ENCODE assay signal across 11 mouse cellular contexts in genomic region chr5:114795231-114795630, GRCm38 (mm10). TPM values are rescaled to one million over a fixed set of nuclear protein-coding genes. Genes with fewer than 3 reads are reported as not detected.
DNase-seq lines count a peak whose midpoint lies in the region; ATAC-seq lines count a peak whose summit lies in the region.
"Had no signal": no experiment of that assay in that cellular context is flagged by ENCODE, and none has a peak within 500 bp of the region (broad histone marks: within the 10 kb centered on the region; RNA-seq: fewer than 3 reads in every experiment).

No protein-coding gene starts in this region.

- ATAC-seq in liver, embryonic 16.5 days (ENCODE audit: low read depth): peak; percentile 66
- ATAC-seq in neural tube, embryonic 11.5 days (ENCODE audit: insufficient read depth, low FRiP score, low TSS enrichment): no peak

- no peak overlapping the region for H3K4me3 ChIP-seq in liver, embryonic 16.5 days (ENCODE audit: low read depth, low read length)
- H3K4me3 ChIP-seq in neural tube, embryonic 11.5 days (ENCODE audit: low read depth, low read length): no peak overlapping the region
- H3K4me3 ChIP-seq: forebrain, embryonic 12.5 days; heart, embryonic 15.5 days; liver, embryonic 13.5 days had no signal

- 60% methylated on average over 9 of the region's 9 CpGs for WGBS in liver, embryonic 16.5 days (ENCODE audit: insufficient replicate concordance)
- WGBS in neural tube, embryonic 11.5 days: 24% methylated on average over 9 of the region's 9 CpGs

- peaks cover 18% of the 10 kb centered on the region for H3K4me1 ChIP-seq in liver, embryonic 16.5 days (ENCODE audit: control insufficient read depth, low read depth, low read length)
- peaks cover 12% of the 10 kb centered on the region for H3K4me1 ChIP-seq in neural tube, embryonic 11.5 days (ENCODE audit: control insufficient read depth, insufficient read depth, low read length)

- peaks cover 35% of the 10 kb centered on the region for H3K36me3 ChIP-seq in liver, embryonic 16.5 days (ENCODE audit: control insufficient read depth, insufficient read depth)
- H3K36me3 ChIP-seq in neural tube, embryonic 11.5 days (ENCODE audit: control insufficient read depth, insufficient read depth, low read length): peaks cover 2% of the 10 kb centered on the region; the same call in 1 of the 2 replicates

- no peak overlapping the region for H3K9ac ChIP-seq in liver, embryonic 16.5 days (ENCODE audit: low read depth, low read length)
- H3K9ac ChIP-seq in neural tube, embryonic 11.5 days (ENCODE audit: low read length): no peak overlapping the region
- H3K9ac ChIP-seq: forebrain, embryonic 12.5 days; heart, embryonic 15.5 days; liver, embryonic 13.5 days had no signal

- H3K27ac ChIP-seq in liver, embryonic 16.5 days (ENCODE audit: low read length): no peak overlapping the region
- H3K27ac ChIP-seq in neural tube, embryonic 11.5 days (ENCODE audit: low read depth, low read length): no peak overlapping the region
- H3K27ac ChIP-seq: forebrain, embryonic 12.5 days; heart, embryonic 15.5 days; liver, embryonic 13.5 days had no signal

- DNase-seq in adrenal gland, adult 2 months: peak; percentile 79
- DNase-seq in adrenal gland, postnatal 4 days (ENCODE audit: low spot score in 2 of 2): no peak
- no peak for DNase-seq in liver
- peak; percentile 62 for DNase-seq in embryo, embryonic 10 days (ENCODE audit: low spot score)
- DNase-seq in neural tube, embryonic 11.5 days (ENCODE audit: low spot score): peak; percentile 35
- DNase-seq in natural killer cell, adult 2 months (ENCODE audit: low spot score in 2 of 2): no peak
- no peak for DNase-seq in spleen, postnatal 10 days (ENCODE audit: low spot score in 2 of 2)
- DNase-seq: liver, embryonic 13.5 days had no signal

- H3K9me3 ChIP-seq in liver, embryonic 16.5 days (replicated peaks; ENCODE audit: control insufficient read depth, low read length): no peaks in the 10 kb centered on the region
- H3K9me3 ChIP-seq in neural tube, embryonic 11.5 days (ENCODE audit: control insufficient read depth, low read length): no peaks in the 10 kb centered on the region
- H3K9me3 ChIP-seq: forebrain, embryonic 12.5 days; heart, embryonic 15.5 days; liver, embryonic 13.5 days had no signal

- no peak overlapping the region for H3K4me2 ChIP-seq in liver, embryonic 16.5 days (ENCODE audit: low read depth, low read length)
- no peak overlapping the region for H3K4me2 ChIP-seq in neural tube, embryonic 11.5 days (ENCODE audit: low read depth)
- H3K4me2 ChIP-seq: forebrain, embryonic 12.5 days; heart, embryonic 15.5 days; liver, embryonic 13.5 days had no signal

- no peaks in the 10 kb centered on the region for H3K27me3 ChIP-seq in liver, embryonic 16.5 days (ENCODE audit: control insufficient read depth, insufficient read depth, low read depth, low read length)
- H3K27me3 ChIP-seq in neural tube, embryonic 11.5 days (ENCODE audit: control insufficient read depth, insufficient read depth, low read length): no peaks in the 10 kb centered on the region
- H3K27me3 ChIP-seq: forebrain, embryonic 12.5 days; heart, embryonic 15.5 days; liver, embryonic 13.5 days had no signal

RNA-seq across cellular contexts. Expression of gene Git2, which starts 19.9 kb away (rescaled TPM):
- total RNA-seq in adrenal gland, adult 2 months (2021): 10 to 100 TPM; 35.5 to 40.9 TPM
- polyA plus RNA-seq in adrenal gland, adult 2 months (2012; rRNA removed): 37.7 and 40.5 TPM in 2 replicates
- total RNA-seq in adrenal gland, postnatal 4 days (2021): 10 to 100 TPM; 56.2 to 59.5 TPM
- polyA plus RNA-seq in liver, embryonic 16.5 days (2015; fragmentation: Nextera tagmentation; extraction: Ambion mirVana): 15.4 and 16.1 TPM in 2 replicates
- polyA plus RNA-seq in neural tube, embryonic 11.5 days (2014; fragmentation: Nextera tagmentation; extraction: Ambion mirVana): 35.1 and 46.9 TPM in 2 replicates

RNA-seq across cellular contexts. Expression of gene Ankrd13a, which starts 20.8 kb away (rescaled TPM):
- total RNA-seq in adrenal gland, adult 2 months (2021): 10 to 100 TPM; 78.4 to 92.4 TPM
- 51.1 and 51.8 TPM in 2 replicates for polyA plus RNA-seq in adrenal gland, adult 2 months (2012; rRNA removed)
- total RNA-seq in adrenal gland, postnatal 4 days (2021): 100 to 1,000 TPM; 105 to 111 TPM
- 10.0 and 11.8 TPM in 2 replicates for polyA plus RNA-seq in liver, embryonic 16.5 days (2015; fragmentation: Nextera tagmentation; extraction: Ambion mirVana)
- polyA plus RNA-seq in neural tube, embryonic 11.5 days (2014; fragmentation: Nextera tagmentation; extraction: Ambion mirVana): 75.4 and 88.6 TPM in 2 replicates

RNA-seq across cellular contexts. Expression of gene 1500011B03Rik, which starts 28.0 kb away (rescaled TPM):
- total RNA-seq in adrenal gland, adult 2 months (2021): 10 to 100 TPM; 23.1 to 36.6 TPM
- 29.7 and 30.6 TPM in 2 replicates for polyA plus RNA-seq in adrenal gland, adult 2 months (2012; rRNA removed)
- 10 to 100 TPM; 88.4 to 91.9 TPM for total RNA-seq in adrenal gland, postnatal 4 days (2021)
- 19.4 and 22.7 TPM in 2 replicates for polyA plus RNA-seq in liver, embryonic 16.5 days (2015; fragmentation: Nextera tagmentation; extraction: Ambion mirVana)
- 162 TPM in 2 replicates for polyA plus RNA-seq in neural tube, embryonic 11.5 days (2014; fragmentation: Nextera tagmentation; extraction: Ambion mirVana)

RNA-seq across cellular contexts. Expression of gene 4930519G04Rik, which starts 58.2 kb away (rescaled TPM):
- total RNA-seq in adrenal gland, adult 2 months (2021): not detected
- not detected in 2 replicates for polyA plus RNA-seq in adrenal gland, adult 2 months (2012; rRNA removed)
- not detected for total RNA-seq in adrenal gland, postnatal 4 days (2021)
- polyA plus RNA-seq in liver, embryonic 16.5 days (2015; fragmentation: Nextera tagmentation; extraction: Ambion mirVana): not detected in 2 replicates
- not detected in 2 replicates for polyA plus RNA-seq in neural tube, embryonic 11.5 days (2014; fragmentation: Nextera tagmentation; extraction: Ambion mirVana)
- polyA plus RNA-seq: forebrain, embryonic 12.5 days; heart, embryonic 15.5 days; liver, embryonic 13.5 days had no signal

Comparison
In these comparisons a context has a peak if more than half of its experiments do, and no peak if none do; other contexts are left out.
1. DNase-seq: peak in adrenal gland, adult 2 months (single experiment), embryo, embryonic 10 days (single experiment) and neural tube, embryonic 11.5 days (single experiment); none in adrenal gland, postnatal 4 days (0 of 2), liver (single experiment), natural killer cell, adult 2 months (0 of 2) and spleen, postnatal 10 days (0 of 2).